Mouse (Mus musculus) adrenal gland, postnatal 4 days (tissue): ENCODE results near the gene Lrrc59. TPM values are rescaled to one million over a fixed set of nuclear protein-coding genes. Genes with fewer than 3 reads are reported as not detected.
"Not testable (repeated sequence)": the region's sequence is repeated elsewhere in the genome, so short reads cannot be mapped to it uniquely, and the experiment has no call there.

Experiments
- DNase-seq, 2 experiments: peaks; one replicate each; pipeline ENCODE4 v3.0.0; 2021 to 2022; ENCODE audit warnings: low spot score in 2 of 2, mixed read lengths in 2 of 2
- total RNA-seq, 2 experiments: library from RNA; stranded (reverse); gene quantifications; 2 replicates each; pipeline ENCODE4 v1.2.3; 2021

The Lrrc59 gene
- total RNA-seq, 2 experiments from 2014 or later, result 122 to 126 TPM

GRCm38 (mm10) chr11:94692502-94692901, 62.9 kb downstream of the Lrrc59 start:
- not testable (repeated sequence) for DNase-seq

Other genes starting within 250 kb of the Lrrc59 start
- 10 to 100 TPM in 1 of 2 experiments, 1 to 10 TPM in 1; 7.9 to 11.7 TPM for gene Abcc3, start 236.8 kb upstream of the Lrrc59 start, total RNA-seq
- 10 to 100 TPM in 1 of 2 experiments, 1 to 10 TPM in 1; 8.7 to 12.0 TPM for gene Cacna1g, start 155.6 kb upstream of the Lrrc59 start, total RNA-seq
- under 1 TPM in 1 of 2 experiments, not detected in 1; 0.11 TPM for gene Spata20, start 143.6 kb upstream of the Lrrc59 start, total RNA-seq
- 10 to 100 TPM; 10.3 to 13.2 TPM for gene Epn3, start 129.8 kb upstream of the Lrrc59 start, total RNA-seq
- gene Mycbpap, start 108.0 kb upstream of the Lrrc59 start, total RNA-seq, result 10 to 100 TPM in 1 of 2 experiments, 1 to 10 TPM in 1; 4.9 to 12.7 TPM
- 10 to 100 TPM; 14.5 to 15.3 TPM for gene Rsad1, start 80.5 kb upstream of the Lrrc59 start, total RNA-seq
- under 1 TPM; 0.45 to 0.90 TPM for gene Chad, start 64.7 kb upstream of the Lrrc59 start, total RNA-seq
- gene Acsf2, start 27.9 kb upstream of the Lrrc59 start, total RNA-seq, result 10 to 100 TPM; 59.1 to 67.3 TPM
- gene Mrpl27, start 24.0 kb downstream of the Lrrc59 start, total RNA-seq, result 10 to 100 TPM; 79.8 to 88.5 TPM
- gene Eme1, start 24.2 kb downstream of the Lrrc59 start, total RNA-seq, result 1 to 10 TPM; 5.3 to 6.1 TPM
- gene Xylt2, start 47.7 kb downstream of the Lrrc59 start, total RNA-seq, result 10 to 100 TPM; 30.3 to 32.7 TPM
- under 1 TPM; 0.22 to 0.37 TPM for gene Gm11541, start 74.7 kb downstream of the Lrrc59 start, total RNA-seq
- under 1 TPM; 0.67 to 0.87 TPM for gene Cdc34b, start 112.0 kb downstream of the Lrrc59 start, total RNA-seq
- not detected for gene Tmem92, start 152.9 kb downstream of the Lrrc59 start, total RNA-seq